Mouse (Mus musculus) adrenal gland, adult 2 months (tissue): Measurements from ENCODE around the gene Gm5127. TPM values are rescaled to one million over a fixed set of nuclear protein-coding genes. Genes with fewer than 3 reads are reported as not detected.

ENCODE experiments used
- microRNA-seq, 2 experiments: library from miRNA; unstranded; fragments of <30 nt; microRNA quantifications; one replicate each; pipeline ENCODE4 v1.2.0; 2021
- polyA plus RNA-seq: library from polyadenylated mRNA; depleted of rRNA; stranded (reverse); fragments of >200 nt; gene quantifications from 2 replicates; pipeline ENCODE4 v1.2.3, GENCODE M21; 2012; rRNA removed
- total RNA-seq, 2 experiments: library from RNA; stranded (reverse); gene quantifications; 2 replicates each; pipeline ENCODE4 v1.2.3; 2021

The Gm5127 gene
- total and polyA plus RNA-seq, 3 experiments = not detected

Small RNA genes lying within 50 kb of the gene (microRNA-seq; reads per million reads assigned to microRNA genes)
- gene Gm22102 = 0 reads per million in 2 experiments

Other genes with a start within 250 kb of the Gm5127 start
- gene Fndc3c1, start 97.8 kb upstream of the Gm5127 start, total RNA-seq = under 1 TPM; 0.12 to 0.28 TPM
- gene Fndc3c1, start 97.8 kb upstream of the Gm5127 start, polyA plus RNA-seq = 0.03 TPM in 1 of 2 replicates, not detected in the other
- gene Cysltr1, start 20.5 kb downstream of the Gm5127 start, total RNA-seq = 1 to 10 TPM in 1 of 2 experiments, under 1 TPM in 1; 0.78 to 1.2 TPM
- gene Cysltr1, start 20.5 kb downstream of the Gm5127 start, polyA plus RNA-seq = 0.18 and 0.26 TPM in 2 replicates